Mouse (Mus musculus): ENCODE results near the gene Kmo. TPM values are rescaled to one million over a fixed set of nuclear protein-coding genes. Genes with fewer than 3 reads are reported as not detected.

The Kmo gene
- total and polyA plus RNA-seq, 2 experiments: 69.1 to 319 TPM

- Histone ChIP-seq H3K4me1 (ENCODE audit: control insufficient read depth, insufficient read depth, low read length) (peaks cover 21% of the 10 kb centered on the region), H3K27ac (replicated peaks; ENCODE audit: insufficient read depth, low read depth, low read length) (peak overlapping the region; percentile 88), H3K36me3 (ENCODE audit: control insufficient read depth, insufficient read depth, low read length) (peaks cover 39% of the 10 kb centered on the region), H3K79me2 (ENCODE audit: control insufficient read depth, insufficient read depth, low read length) (no peaks in the 10 kb centered on the region), H3K4me3 (ENCODE audit: insufficient read depth, low read depth, low read length) (no peak overlapping the region), H3K9ac (ENCODE audit: low read depth, low read length) (no peak overlapping the region), H3K27me3 (ENCODE audit: control insufficient read depth, insufficient read depth, low read length) (no peaks in the 10 kb centered on the region)
- TF ChIP-seq POLR2A (IDR thresholded peaks at IDR 0.05; ENCODE audit: extremely low read depth, insufficient read depth, low read length) (no peak), CTCF (IDR thresholded peaks at IDR 0.05; ENCODE audit: low read depth, low read length) (no peak)
- 13% methylated on average over 9 of the region's 9 CpGs for WGBS
- DNase-seq (ENCODE audit: extremely low read depth, low read depth, low spot score): peak; percentile 99
These were observed 26.8 kb downstream of the Kmo start for GRCm38 (mm10) chr1:175646952-175647351.

GRCm38 (mm10) chr1:175648615-175649014 lies 28.4 kb downstream of the Kmo start:
- WGBS: 97% methylated on average over 4 of the region's 4 CpGs
- Histone ChIP-seq H3K79me2 (ENCODE audit: control insufficient read depth, insufficient read depth, low read length) (no peaks in the 10 kb centered on the region), H3K27me3 (ENCODE audit: control insufficient read depth, insufficient read depth, low read length) (no peaks in the 10 kb centered on the region), H3K9ac (ENCODE audit: low read depth, low read length) (no peak overlapping the region), H3K4me3 (ENCODE audit: insufficient read depth, low read depth, low read length) (no peak overlapping the region), H3K27ac (replicated peaks; ENCODE audit: insufficient read depth, low read depth, low read length) (peak overlapping the region; percentile 35), H3K36me3 (ENCODE audit: control insufficient read depth, insufficient read depth, low read length) (peaks cover 43% of the 10 kb centered on the region), H3K4me1 (ENCODE audit: control insufficient read depth, insufficient read depth, low read length) (peaks cover 22% of the 10 kb centered on the region)
- no peak for DNase-seq (ENCODE audit: extremely low read depth, low read depth, low spot score)
- no peak for TF ChIP-seq CTCF (IDR thresholded peaks at IDR 0.05; ENCODE audit: low read depth, low read length)
- TF ChIP-seq POLR2A (IDR thresholded peaks at IDR 0.05; ENCODE audit: extremely low read depth, insufficient read depth, low read length): no peak

- Histone ChIP-seq H3K79me2 (ENCODE audit: control insufficient read depth, insufficient read depth, low read length) (no peaks in the 10 kb centered on the region), H3K4me1 (ENCODE audit: control insufficient read depth, insufficient read depth, low read length) (peaks cover 5% of the 10 kb centered on the region; the same call in 1 of the 2 replicates), H3K9ac (ENCODE audit: low read depth, low read length) (no peak overlapping the region), H3K36me3 (ENCODE audit: control insufficient read depth, insufficient read depth, low read length) (peaks cover 54% of the 10 kb centered on the region), H3K27ac (replicated peaks; ENCODE audit: insufficient read depth, low read depth, low read length) (no peak overlapping the region), H3K4me3 (ENCODE audit: insufficient read depth, low read depth, low read length) (no peak overlapping the region), H3K27me3 (ENCODE audit: control insufficient read depth, insufficient read depth, low read length) (no peaks in the 10 kb centered on the region)
- WGBS: 91% methylated on average over 4 of the region's 4 CpGs
- no peak for DNase-seq (ENCODE audit: extremely low read depth, low read depth, low spot score)
- no peak for TF ChIP-seq POLR2A (IDR thresholded peaks at IDR 0.05; ENCODE audit: extremely low read depth, insufficient read depth, low read length)
These were observed 39.7 kb downstream of the Kmo start for GRCm38 (mm10) chr1:175659900-175660299.

GRCm38 (mm10) chr1:175668666-175669405 lies 48.7 kb downstream of the Kmo start:
- Histone ChIP-seq H3K36me3 (ENCODE audit: control insufficient read depth, insufficient read depth, low read length) (no peaks in the 10 kb centered on the region), H3K9ac (ENCODE audit: low read depth, low read length) (no peak overlapping the region), H3K4me1 (ENCODE audit: control insufficient read depth, insufficient read depth, low read length) (peaks cover 10% of the 10 kb centered on the region), H3K27ac (replicated peaks; ENCODE audit: insufficient read depth, low read depth, low read length) (no peak overlapping the region), H3K4me3 (ENCODE audit: insufficient read depth, low read depth, low read length) (no peak overlapping the region), H3K79me2 (ENCODE audit: control insufficient read depth, insufficient read depth, low read length) (no peaks in the 10 kb centered on the region), H3K27me3 (ENCODE audit: control insufficient read depth, insufficient read depth, low read length) (no peaks in the 10 kb centered on the region)
- peak; percentile 49 for DNase-seq (ENCODE audit: extremely low read depth, low read depth, low spot score)
- peak; percentile 35; the same call in 1 of the 2 replicates for TF ChIP-seq CTCF (IDR thresholded peaks at IDR 0.05; ENCODE audit: low read depth, low read length)
- no peak for TF ChIP-seq POLR2A (IDR thresholded peaks at IDR 0.05; ENCODE audit: extremely low read depth, insufficient read depth, low read length)
- WGBS: 64% methylated on average over 5 of the region's 5 CpGs

- Histone ChIP-seq H3K4me1 (ENCODE audit: control insufficient read depth, insufficient read depth, low read length) (peaks cover 10% of the 10 kb centered on the region), H3K27me3 (ENCODE audit: control insufficient read depth, insufficient read depth, low read length) (no peaks in the 10 kb centered on the region), H3K9ac (ENCODE audit: low read depth, low read length) (no peak overlapping the region), H3K27ac (replicated peaks; ENCODE audit: insufficient read depth, low read depth, low read length) (no peak overlapping the region), H3K36me3 (ENCODE audit: control insufficient read depth, insufficient read depth, low read length) (no peaks in the 10 kb centered on the region), H3K79me2 (ENCODE audit: control insufficient read depth, insufficient read depth, low read length) (no peaks in the 10 kb centered on the region), H3K4me3 (ENCODE audit: insufficient read depth, low read depth, low read length) (no peak overlapping the region)
- WGBS: 85% methylated on average over 3 of the region's 3 CpGs
- DNase-seq (ENCODE audit: extremely low read depth, low read depth, low spot score): no peak
- no peak for TF ChIP-seq CTCF (IDR thresholded peaks at IDR 0.05; ENCODE audit: low read depth, low read length)
These were observed 49.3 kb downstream of the Kmo start for GRCm38 (mm10) chr1:175669456-175669855.

GRCm38 (mm10) chr1:175670042-175670441 lies 49.9 kb downstream of the Kmo start:
- 72% methylated on average over 7 of the region's 7 CpGs for WGBS
- Histone ChIP-seq H3K79me2 (ENCODE audit: control insufficient read depth, insufficient read depth, low read length) (no peaks in the 10 kb centered on the region), H3K9ac (ENCODE audit: low read depth, low read length) (no peak overlapping the region), H3K4me1 (ENCODE audit: control insufficient read depth, insufficient read depth, low read length) (peaks cover 8% of the 10 kb centered on the region), H3K36me3 (ENCODE audit: control insufficient read depth, insufficient read depth, low read length) (no peaks in the 10 kb centered on the region), H3K27me3 (ENCODE audit: control insufficient read depth, insufficient read depth, low read length) (no peaks in the 10 kb centered on the region), H3K27ac (replicated peaks; ENCODE audit: insufficient read depth, low read depth, low read length) (no peak overlapping the region), H3K4me3 (ENCODE audit: insufficient read depth, low read depth, low read length) (no peak overlapping the region)
- TF ChIP-seq POLR2A (IDR thresholded peaks at IDR 0.05; ENCODE audit: extremely low read depth, insufficient read depth, low read length): no peak
- no peak for TF ChIP-seq CTCF (IDR thresholded peaks at IDR 0.05; ENCODE audit: low read depth, low read length)
- no peak for DNase-seq (ENCODE audit: extremely low read depth, low read depth, low spot score)

All from liver, adult 2 months (tissue).